Mouse (Mus musculus) heart, embryonic 10.5 days (tissue): Measurements from ENCODE around the gene Fgfr2. TPM values are rescaled to one million over a fixed set of nuclear protein-coding genes. Genes with fewer than 3 reads are reported as not detected.
A peak's percentile ranks its signal among the peaks of the same experiment; 100 is the strongest.

Source experiments
- DNase-seq: peaks from one replicate; pipeline ENCODE4 v3.0.0-alpha.2; 2017; ENCODE audit warnings: low spot score
- H3K27ac ChIP-seq: fragments of 300-500 bp; sonication (generic); 2 replicates; pipeline ENCODE4 v1.5.1; 2016; ENCODE audit warnings: mild to moderate bottlenecking
- H3K27me3 ChIP-seq: fragments of 300-500 bp; sonication (generic); 2 replicates; pipeline ENCODE4 v1.6.1; 2016; ENCODE audit warnings: mild to moderate bottlenecking; ENCODE audit not compliant: poor library complexity, insufficient read depth, severe bottlenecking
- H3K36me3 ChIP-seq: fragments of 300-500 bp; sonication (generic); 2 replicates; pipeline ENCODE4 v1.6.1; 2016; ENCODE audit warnings: mild to moderate bottlenecking, moderate library complexity
- H3K4me1 ChIP-seq: fragments of 300-500 bp; sonication (generic); 2 replicates; pipeline ENCODE4 v1.6.1; 2016; ENCODE audit warnings: mild to moderate bottlenecking
- H3K4me3 ChIP-seq: fragments of 300-500 bp; sonication (generic); 2 replicates; pipeline ENCODE4 v1.5.1; 2016; ENCODE audit warnings: mild to moderate bottlenecking, moderate library complexity
- H3K9me3 ChIP-seq: fragments of 300-500 bp; sonication (generic); 2 replicates; pipeline ENCODE4 v1.6.1; 2016; ENCODE audit warnings: mild to moderate bottlenecking, moderate library complexity
- WGBS: fragments of 180-500 bp; shearing (Covaris S2); methylation state at CpG from one replicate; pipeline ENCODE4 v1.1.7; 2016; 5-methylcytosine and 5-hydroxymethylcytosine counted together
- polyA plus RNA-seq: library from polyadenylated mRNA; unstranded; fragments of >200 nt; fragmentation: Nextera tagmentation; extraction: Ambion mirVana; gene quantifications from 2 replicates; pipeline ENCODE4 v1.2.1, GENCODE M21; 2016

Fgfr2 gene
- polyA plus RNA-seq, 1 experiment from 2014 or later = 46.6 TPM

DNA sequence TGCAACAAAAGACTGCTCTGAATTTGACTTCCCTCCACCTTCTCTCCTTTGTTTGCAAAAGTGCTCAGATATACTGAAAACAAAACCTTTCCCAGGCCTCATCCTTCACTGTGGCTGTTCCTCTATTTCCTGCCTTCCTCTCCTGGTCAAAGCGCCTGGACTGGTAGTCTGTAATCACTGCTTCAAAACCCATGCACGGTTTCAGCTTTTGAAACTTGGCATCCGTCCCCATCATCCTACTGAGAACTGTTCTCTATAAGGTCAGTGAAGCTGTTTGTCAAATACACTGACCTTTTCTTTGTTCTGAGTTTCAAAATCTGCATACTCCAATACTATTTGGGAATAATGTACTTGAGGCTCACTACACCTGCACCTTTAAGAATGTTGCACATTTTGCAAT lies 195.9 kb downstream of the Fgfr2 start:
- H3K27ac ChIP-seq = no peak overlapping the region
- no peak overlapping the region for H3K4me3 ChIP-seq
- no peak for DNase-seq
- no peaks in the 10 kb centered on the region for H3K9me3 ChIP-seq
- no peaks in the 10 kb centered on the region for H3K4me1 ChIP-seq
- 68% methylated on average over 3 of the region's 3 CpGs for WGBS
- no peaks in the 10 kb centered on the region for H3K27me3 ChIP-seq
- no peaks in the 10 kb centered on the region for H3K36me3 ChIP-seq

DNA sequence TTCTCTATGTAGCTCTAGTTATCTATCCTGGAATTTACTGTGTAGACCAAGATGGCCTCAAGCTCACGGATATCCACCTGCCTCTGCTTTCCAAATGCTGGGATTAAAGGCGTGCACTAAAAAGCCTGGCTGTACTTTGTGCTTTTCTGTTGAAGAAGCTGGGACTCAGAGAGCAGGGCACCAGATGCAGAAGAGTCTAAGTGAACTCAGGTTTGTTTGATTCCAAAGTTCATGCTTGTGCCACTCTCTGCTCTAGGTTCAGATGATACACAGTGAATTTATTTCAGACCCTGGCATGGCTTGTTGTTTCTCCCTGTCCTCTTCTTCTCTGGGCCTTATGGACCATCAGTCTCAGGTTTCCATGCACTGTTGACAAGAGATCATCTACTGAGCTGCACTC lies 197.9 kb downstream of the Fgfr2 start:
- WGBS = 74% methylated on average over 2 of the region's 2 CpGs
- Histone ChIP-seq H3K4me3 (no peak overlapping the region), H3K9me3 (no peaks in the 10 kb centered on the region), H3K27ac (no peak overlapping the region), H3K27me3 (no peaks in the 10 kb centered on the region), H3K4me1 (no peaks in the 10 kb centered on the region), H3K36me3 (no peaks in the 10 kb centered on the region)
- DNase-seq = no peak

DNA sequence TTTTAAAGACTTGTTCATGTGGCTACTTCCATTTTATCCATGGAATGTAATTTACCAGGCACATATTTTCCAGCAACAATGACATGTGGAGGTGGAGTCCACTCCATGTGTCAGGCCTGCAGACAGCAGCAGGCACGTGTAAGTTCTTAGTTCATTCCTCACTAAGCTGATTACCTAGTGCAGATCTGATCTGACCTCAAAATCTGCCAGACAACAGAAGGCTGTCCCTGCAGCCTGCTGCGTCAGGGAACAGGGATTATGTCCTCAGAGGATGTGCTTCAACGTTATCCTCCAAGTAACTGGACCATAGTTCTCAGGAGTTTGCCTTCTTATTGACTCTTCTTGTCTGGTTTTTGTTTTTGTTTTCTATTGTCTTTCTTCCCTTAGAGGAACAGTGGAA lies 201.2 kb downstream of the Fgfr2 start:
- Histone ChIP-seq H3K9me3 (no peaks in the 10 kb centered on the region), H3K27ac (no peak overlapping the region), H3K27me3 (no peaks in the 10 kb centered on the region), H3K4me1 (no peaks in the 10 kb centered on the region), H3K4me3 (no peak overlapping the region), H3K36me3 (no peaks in the 10 kb centered on the region)
- no peak for DNase-seq
- 56% methylated on average over 3 of the region's 3 CpGs for WGBS

- Histone ChIP-seq H3K9me3 (0 out of 2 replicates have a peak, but pooled peaks cover 6% of the 10 kb centered on the region), H3K27ac (no peak overlapping the region), H3K4me1 (peaks cover 15% of the 10 kb centered on the region), H3K27me3 (no peaks in the 10 kb centered on the region), H3K36me3 (no peaks in the 10 kb centered on the region), H3K4me3 (no peak overlapping the region)
- 70% methylated on average over 3 of the region's 3 CpGs for WGBS
- DNase-seq = peak; percentile 45
Observed at GRCm38 (mm10) chr7:132903796-132904195, 219.4 kb downstream of the Fgfr2 start.

GRCm38 (mm10) chr7:132900826-132901531 lies 222.2 kb downstream of the Fgfr2 start:
- peak; percentile 66 for DNase-seq
- WGBS = 39% methylated on average over 2 of the region's 2 CpGs
- H3K27ac ChIP-seq = peak overlapping the region; percentile 16; the same call in 1 of the 2 replicates

DNA sequence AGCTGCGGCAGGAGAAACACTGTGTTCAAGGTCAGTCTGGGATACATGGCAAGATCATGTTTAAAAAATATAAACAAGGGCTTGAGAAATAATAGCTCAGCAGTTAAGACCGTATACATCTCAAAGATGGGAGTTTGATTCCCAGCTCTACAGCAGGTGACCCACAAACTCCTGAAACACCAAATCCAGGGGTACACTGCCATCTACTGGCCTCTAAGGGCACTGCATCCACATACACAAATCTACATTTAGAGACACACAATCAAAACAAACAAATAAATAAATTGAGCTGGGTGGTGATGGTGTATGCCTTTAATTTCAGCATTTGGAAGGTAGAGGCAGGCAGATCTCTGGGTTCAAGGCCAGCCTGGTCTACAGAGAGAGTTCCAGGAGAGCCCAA lies 224.9 kb downstream of the Fgfr2 start:
- DNase-seq = peak; percentile 42
- H3K36me3 ChIP-seq = no peaks in the 10 kb centered on the region
- H3K4me1 ChIP-seq = peaks cover 35% of the 10 kb centered on the region
- no peak overlapping the region for H3K4me3 ChIP-seq
- H3K27me3 ChIP-seq = no peaks in the 10 kb centered on the region
- H3K9me3 ChIP-seq = no peaks in the 10 kb centered on the region
- 82% methylated on average over 2 of the region's 2 CpGs for WGBS
- H3K27ac ChIP-seq = no peak overlapping the region

More at GRCm38 (mm10) chr7:132900826-132901531, 222.2 kb downstream of the Fgfr2 start:
- no peak overlapping the region for H3K4me3 ChIP-seq
- no peaks in the 10 kb centered on the region for H3K36me3 ChIP-seq
- H3K9me3 ChIP-seq = no peaks in the 10 kb centered on the region
- peaks cover 23% of the 10 kb centered on the region for H3K4me1 ChIP-seq
- H3K27me3 ChIP-seq = no peaks in the 10 kb centered on the region

GRCm38 (mm10) chr7:132897258-132897657 lies 225.9 kb downstream of the Fgfr2 start:
- no peaks in the 10 kb centered on the region for H3K27me3 ChIP-seq
- no peak overlapping the region for H3K4me3 ChIP-seq
- H3K36me3 ChIP-seq = no peaks in the 10 kb centered on the region
- peak; percentile 25 for DNase-seq
- 79% methylated on average over 10 of the region's 10 CpGs for WGBS
- peaks cover 35% of the 10 kb centered on the region for H3K4me1 ChIP-seq
- H3K9me3 ChIP-seq = no peaks in the 10 kb centered on the region
- H3K27ac ChIP-seq = no peak overlapping the region

- peak overlapping the region; percentile 72 for H3K27ac ChIP-seq
- H3K4me1 ChIP-seq = peaks cover 29% of the 10 kb centered on the region
- H3K4me3 ChIP-seq = no peak overlapping the region
- H3K27me3 ChIP-seq = no peaks in the 10 kb centered on the region
- WGBS = 81% methylated on average over 9 of the region's 9 CpGs
- no peaks in the 10 kb centered on the region for H3K9me3 ChIP-seq
- no peaks in the 10 kb centered on the region for H3K36me3 ChIP-seq
- DNase-seq = peak; percentile 69
Observed at GRCm38 (mm10) chr7:132896206-132896815, 226.8 kb downstream of the Fgfr2 start.

DNA sequence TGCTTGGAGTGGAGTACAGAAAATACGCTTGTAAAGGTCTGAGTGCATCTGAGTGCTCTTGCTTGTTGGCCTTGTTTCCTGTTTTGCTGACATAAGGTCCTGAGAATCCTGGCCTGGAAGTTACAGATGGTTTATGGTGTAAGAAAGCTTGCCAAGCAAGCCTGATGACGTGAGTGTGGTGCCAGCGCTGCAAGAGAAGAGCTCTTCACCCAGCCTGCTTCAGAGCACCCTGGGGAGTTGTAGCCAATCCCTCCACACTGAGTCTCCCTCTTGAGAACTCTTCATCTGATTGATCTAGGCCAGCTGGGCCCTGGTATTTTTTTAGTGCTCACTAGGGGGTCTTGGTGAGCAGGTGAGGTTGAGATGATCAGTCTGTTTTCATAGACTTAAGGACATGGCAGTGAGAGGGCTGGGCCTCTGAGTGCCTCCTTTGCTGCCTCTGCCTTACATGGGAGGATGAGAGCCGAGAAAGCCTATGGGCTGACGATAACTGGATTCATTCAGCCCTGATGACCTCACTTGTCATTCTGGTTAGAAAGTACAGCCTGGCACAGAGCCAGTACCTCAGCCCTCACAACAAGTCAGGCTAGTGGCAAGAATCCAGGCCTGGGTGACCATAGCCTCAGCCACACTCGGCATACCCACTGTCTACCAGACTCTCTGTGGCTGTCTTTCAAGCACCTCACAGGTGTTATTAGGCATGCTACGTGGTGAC lies 228.2 kb downstream of the Fgfr2 start:
- peaks cover 20% of the 10 kb centered on the region; the same call in 1 of the 2 replicates for H3K4me1 ChIP-seq
- peak overlapping the region; percentile 72; the same call in 1 of the 2 replicates for H3K27ac ChIP-seq
- H3K27me3 ChIP-seq = no peaks in the 10 kb centered on the region
- 70% methylated on average over 7 of the region's 7 CpGs for WGBS
- H3K4me3 ChIP-seq = no peak overlapping the region
- no peaks in the 10 kb centered on the region for H3K9me3 ChIP-seq
- H3K36me3 ChIP-seq = no peaks in the 10 kb centered on the region
- DNase-seq = peak; percentile 75

- no peaks in the 10 kb centered on the region for H3K27me3 ChIP-seq
- no peak for DNase-seq
- H3K4me3 ChIP-seq = no peak overlapping the region
- WGBS = 70% methylated on average over 1 of the region's 1 CpGs
- peaks cover 20% of the 10 kb centered on the region; the same call in 1 of the 2 replicates for H3K4me1 ChIP-seq
- H3K27ac ChIP-seq = no peak overlapping the region
- no peaks in the 10 kb centered on the region for H3K9me3 ChIP-seq
- no peaks in the 10 kb centered on the region for H3K36me3 ChIP-seq
Observed at GRCm38 (mm10) chr7:132893336-132893735, 229.8 kb downstream of the Fgfr2 start.

DNA sequence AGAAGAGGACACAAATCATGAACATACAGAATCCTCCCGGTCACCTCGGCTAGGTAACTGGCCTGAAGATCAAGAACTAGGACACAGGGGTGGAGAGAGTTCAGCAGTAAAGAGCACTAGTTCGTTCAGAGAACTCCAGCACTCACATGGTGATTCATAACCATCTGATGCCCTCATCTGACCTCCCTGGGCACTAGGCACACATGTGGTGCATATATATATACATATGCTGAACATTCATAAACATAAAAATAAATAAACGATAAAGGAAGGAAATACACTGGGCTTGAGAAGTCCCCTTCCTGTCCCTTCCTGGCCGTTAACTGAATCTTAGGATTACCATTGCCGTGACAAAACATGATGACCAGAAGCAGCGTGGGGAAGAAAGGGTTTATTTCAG lies 230.3 kb downstream of the Fgfr2 start:
- H3K4me1 ChIP-seq = peaks cover 20% of the 10 kb centered on the region; the same call in 1 of the 2 replicates
- H3K27ac ChIP-seq = no peak overlapping the region
- no peaks in the 10 kb centered on the region for H3K36me3 ChIP-seq
- no peaks in the 10 kb centered on the region for H3K27me3 ChIP-seq
- no peaks in the 10 kb centered on the region for H3K9me3 ChIP-seq
- H3K4me3 ChIP-seq = no peak overlapping the region
- WGBS = 73% methylated on average over 7 of the region's 7 CpGs
- DNase-seq = peak; percentile 64

DNA sequence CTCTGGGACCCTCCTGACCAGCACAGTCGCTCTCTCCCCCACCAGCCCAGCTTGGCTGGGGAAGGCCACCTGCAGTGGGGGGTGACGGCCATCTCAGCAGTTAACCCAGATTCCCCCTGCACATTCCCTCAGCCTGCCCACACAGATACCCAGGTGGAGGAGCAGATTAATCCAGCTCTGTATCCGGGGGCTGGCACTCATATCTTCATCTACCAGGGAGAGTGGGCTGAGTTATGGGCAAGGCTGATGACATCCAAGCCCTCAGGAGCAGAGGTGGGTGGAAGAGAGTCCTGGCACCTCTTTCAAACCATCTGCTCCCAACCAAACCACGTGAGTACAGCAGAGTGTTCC lies 230.9 kb downstream of the Fgfr2 start:
- Histone ChIP-seq H3K36me3 (no peaks in the 10 kb centered on the region), H3K27me3 (no peaks in the 10 kb centered on the region), H3K4me3 (no peak overlapping the region), H3K9me3 (no peaks in the 10 kb centered on the region), H3K27ac (no peak overlapping the region), H3K4me1 (peaks cover 20% of the 10 kb centered on the region; the same call in 1 of the 2 replicates)
- DNase-seq = peak; percentile 57
- WGBS = 55% methylated on average over 4 of the region's 4 CpGs
